Mouse (Mus musculus) heart, adult 2 months (tissue): ENCODE measurements around the gene Nkiras2. TPM values are rescaled to one million over a fixed set of nuclear protein-coding genes. Genes with fewer than 3 reads are reported as not detected.
"Not testable (repeated sequence)": the region's sequence is repeated elsewhere in the genome, so short reads cannot be mapped to it uniquely, and the experiment has no call there.

ENCODE experiments used
- DNase-seq, 2 experiments: peaks; one replicate each; pipeline ENCODE4 v3.0.0; 2021
- H3K27ac ChIP-seq: fragments of 200-600 bp; 2 replicates; pipeline ENCODE4 v1.8.1; 2022
- H3K27me3 ChIP-seq: fragments of 200-500 bp; 2 replicates; pipeline ENCODE4 v1.6.1; 2012; ENCODE audit warnings: mild to moderate bottlenecking, low read length, inconsistent platforms, mixed read lengths; ENCODE audit not compliant: control insufficient read depth, insufficient read depth
- H3K36me3 ChIP-seq: fragments of 200-500 bp; 2 replicates; pipeline ENCODE4 v1.6.1; 2012; ENCODE audit warnings: low read length, inconsistent platforms; ENCODE audit not compliant: control insufficient read depth, insufficient read depth
- H3K4me1 ChIP-seq: fragments of 200-500 bp; 2 replicates; pipeline ENCODE4 v1.6.1; 2011; ENCODE audit warnings: low read length; ENCODE audit not compliant: control insufficient read depth, insufficient read depth
- H3K4me3 ChIP-seq: fragments of 200-600 bp; 2 replicates; pipeline ENCODE4 v1.8.1; 2022
- H3K79me2 ChIP-seq: fragments of 200-500 bp; replicated peaks from 2 replicates; pipeline ENCODE4 v1.6.1; 2012; ENCODE audit warnings: mild to moderate bottlenecking, inconsistent platforms, low read length, moderate library complexity, mixed read lengths; ENCODE audit not compliant: control insufficient read depth, insufficient read depth
- H3K9ac ChIP-seq: fragments of 200-500 bp; 2 replicates; pipeline ENCODE4 v1.6.1; 2012; ENCODE audit warnings: low read depth, mild to moderate bottlenecking, control low read depth, inconsistent platforms, low read length, mixed read lengths
- CTCF ChIP-seq: fragments of 200-600 bp; IDR thresholded peaks from 2 replicates; pipeline ENCODE4 v1.8.1; 2022; ENCODE audit warnings: antibody characterized with exemption, mild to moderate bottlenecking, moderate library complexity
- EP300 ChIP-seq: fragments of 200-500 bp; IDR thresholded peaks from 2 replicates; pipeline ENCODE4 v1.6.1; 2011; ENCODE audit warnings: low read depth, low read length, control low read depth; ENCODE audit not compliant: insufficient read depth
- POLR2A ChIP-seq: fragments of 200-500 bp; IDR thresholded peaks from 2 replicates; pipeline ENCODE4 v1.6.1; 2011; ENCODE audit warnings: mild to moderate bottlenecking, low read depth, low read length, control low read depth; ENCODE audit not compliant: insufficient read depth
- WGBS: fragments of 180-500 bp; shearing (Covaris S2); methylation state at CpG from one replicate; pipeline ENCODE4 v1.1.7; 2018; 5-methylcytosine and 5-hydroxymethylcytosine counted together
- intact Hi-C: fragments of 180-260 bp; cut with DNase I; formaldehyde crosslinking; loops from one replicate; pipeline ENCODE4 v1.15.1; 2025
- polyA plus RNA-seq: library from polyadenylated mRNA; depleted of rRNA; stranded (reverse); fragments of >200 nt; gene quantifications from 2 replicates; pipeline ENCODE4 v1.2.3, GENCODE M21; 2012
- total RNA-seq, 2 experiments: library from RNA; stranded (reverse); gene quantifications; 2 replicates each; pipeline ENCODE4 v1.2.3; 2021

The Nkiras2 gene
- total and polyA plus RNA-seq, 3 experiments: 49.5 to 91.2 (median 50.3) TPM

DNA sequence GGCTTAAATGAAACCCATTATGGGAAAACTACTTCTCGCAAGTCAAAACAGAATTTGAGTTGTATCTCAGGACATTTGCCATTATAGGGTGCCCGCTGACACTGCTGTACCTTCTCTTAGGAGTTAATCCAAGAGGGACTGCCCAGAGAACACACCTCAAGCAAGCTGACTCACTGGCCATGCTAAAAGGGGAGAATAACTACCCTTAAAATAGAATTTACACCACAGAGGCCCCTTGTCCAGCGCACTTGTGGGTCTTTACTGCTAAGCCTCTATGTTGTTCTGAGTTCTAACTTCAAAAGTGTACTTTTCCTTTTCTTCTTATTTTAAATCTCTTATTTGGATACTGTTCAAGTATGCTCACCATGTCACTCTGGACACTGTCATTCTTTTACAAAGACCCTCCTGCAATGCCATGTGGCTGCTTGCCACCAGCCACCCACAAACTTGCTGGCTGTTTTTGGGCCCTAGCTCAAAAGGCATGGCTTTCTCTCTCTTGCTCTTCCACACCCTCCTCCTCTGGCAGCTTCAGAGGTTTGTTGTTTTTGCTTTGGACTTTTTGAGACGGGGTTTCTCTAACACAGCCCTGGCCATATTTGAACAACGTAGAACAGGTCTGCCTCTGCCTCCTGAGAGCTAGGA is 9.6 kb upstream of the Nkiras2 start:
- Histone ChIP-seq H3K4me1 (peaks cover 24% of the 10 kb centered on the region), H3K4me3 (no peak overlapping the region), H3K79me2 (peaks cover 2% of the 10 kb centered on the region), H3K27ac (peak overlapping the region; percentile 71), H3K27me3 (no peaks in the 10 kb centered on the region), H3K9ac (no peak overlapping the region), H3K36me3 (peaks cover 25% of the 10 kb centered on the region)
- WGBS: 61% methylated on average over 5 of the region's 5 CpGs
- DNase-seq: no peak
- intact Hi-C loops: no loop called here
- TF ChIP-seq POLR2A (no peak), EP300 (no peak), CTCF (no peak)

DNA sequence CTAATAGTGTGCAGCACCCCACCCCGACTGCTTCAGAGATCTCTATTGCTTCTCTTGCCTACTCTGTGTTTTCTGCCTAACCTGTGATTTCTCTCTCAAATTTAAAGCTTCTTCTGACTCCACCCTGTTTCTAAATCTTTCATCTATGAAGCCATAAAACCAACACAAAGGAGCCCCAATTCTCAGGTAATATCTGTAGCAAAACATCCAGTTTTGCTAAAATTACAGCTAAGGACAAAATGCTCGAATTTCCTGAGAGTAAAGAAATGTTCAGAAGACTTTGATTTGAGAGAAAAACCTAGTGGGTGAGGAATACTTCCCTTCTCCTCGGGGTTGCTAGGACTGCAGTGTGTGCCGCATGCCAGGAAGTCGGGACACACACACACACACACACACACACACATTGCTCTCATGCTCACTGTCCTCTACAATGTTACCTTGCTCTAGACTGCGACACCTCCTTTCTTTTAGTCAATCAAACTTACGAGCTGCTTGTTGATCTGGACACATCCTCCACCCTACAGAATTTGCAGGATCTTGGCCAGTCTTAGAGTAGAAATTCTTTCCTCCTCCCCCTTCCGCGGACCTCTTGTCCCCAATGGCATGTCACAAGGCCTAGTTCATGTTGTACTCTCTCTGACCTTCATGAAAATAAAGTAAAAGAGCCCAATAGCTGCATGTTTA is 8.9 kb upstream of the Nkiras2 start:
- intact Hi-C loops: no loop called here
- H3K36me3 ChIP-seq: peaks cover 25% of the 10 kb centered on the region
- peak overlapping the region; percentile 71 for H3K27ac ChIP-seq
- WGBS: 19% methylated on average over 9 of the region's 9 CpGs
- H3K4me3 ChIP-seq: no peak overlapping the region; the same call in 1 of the 2 replicates
- DNase-seq: peak in 1 of 2 experiments; percentile 38
- TF ChIP-seq POLR2A: peak; percentile 47; the same call in 1 of the 2 replicates
- 0 out of 2 replicates have a peak, but pooled peaks have one; percentile 31 for TF ChIP-seq EP300
- TF ChIP-seq CTCF: no peak
- H3K79me2 ChIP-seq: peaks cover 2% of the 10 kb centered on the region
- no peaks in the 10 kb centered on the region for H3K27me3 ChIP-seq
- H3K4me1 ChIP-seq: peaks cover 24% of the 10 kb centered on the region
- peak overlapping the region; percentile 32; the same call in 1 of the 2 replicates for H3K9ac ChIP-seq

DNA sequence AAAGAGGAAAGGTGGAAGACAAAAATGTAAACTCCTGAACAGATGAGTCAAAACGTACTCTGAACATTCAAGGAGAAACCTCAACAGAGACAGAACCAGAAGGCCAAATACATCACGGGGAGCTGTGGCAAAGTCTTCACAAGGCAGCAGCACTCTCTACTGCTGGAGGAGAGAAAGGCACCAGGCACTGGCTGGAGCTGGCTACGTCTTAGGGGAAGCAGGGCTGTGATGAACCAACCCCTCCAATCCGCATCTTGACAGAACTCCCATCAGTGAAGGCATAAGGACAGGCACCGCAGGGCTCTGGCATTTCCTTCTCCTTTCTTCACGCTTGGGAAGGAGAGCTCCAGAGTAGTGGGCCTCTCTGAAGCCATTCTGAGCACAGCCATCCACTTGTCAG is 7.4 kb upstream of the Nkiras2 start:
- TF ChIP-seq CTCF: peak; percentile 34
- no peak for TF ChIP-seq POLR2A
- no peak for TF ChIP-seq EP300
- peaks cover 24% of the 10 kb centered on the region for H3K4me1 ChIP-seq

DNA sequence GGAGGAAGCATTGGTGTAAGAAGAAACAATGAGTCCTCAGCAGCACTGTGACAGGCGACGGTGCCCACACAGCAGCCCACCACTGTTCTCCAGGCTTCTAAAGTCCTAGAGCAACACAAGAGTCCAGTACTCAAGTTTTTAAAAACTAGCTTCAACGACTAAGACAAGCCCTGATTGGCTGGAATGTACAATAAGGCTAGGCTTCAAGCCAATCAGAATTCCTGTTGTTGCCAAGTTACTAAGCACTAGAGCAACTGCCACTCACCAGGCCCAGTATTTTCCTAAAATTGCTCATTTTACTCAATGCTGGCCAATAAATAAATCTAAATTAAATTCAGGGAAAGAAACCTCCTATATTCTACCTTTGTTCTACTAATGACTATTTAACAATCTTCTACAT is 5.8 kb upstream of the Nkiras2 start:
- peaks cover 27% of the 10 kb centered on the region for H3K4me1 ChIP-seq
- TF ChIP-seq EP300 (no peak), POLR2A (no peak), CTCF (no peak)
- WGBS: 63% methylated on average over 3 of the region's 3 CpGs
- no peak overlapping the region for H3K4me3 ChIP-seq
- no peak overlapping the region for H3K27ac ChIP-seq
- no peak overlapping the region for H3K9ac ChIP-seq
- H3K79me2 ChIP-seq: peaks cover 8% of the 10 kb centered on the region
- peaks cover 24% of the 10 kb centered on the region for H3K36me3 ChIP-seq
- DNase-seq: no peak
- intact Hi-C loops: no loop called here
- no peaks in the 10 kb centered on the region for H3K27me3 ChIP-seq

More for the DNA sequence above, 7.4 kb upstream of the Nkiras2 start:
- peaks cover 25% of the 10 kb centered on the region for H3K36me3 ChIP-seq
- H3K9ac ChIP-seq: no peak overlapping the region
- H3K27me3 ChIP-seq: no peaks in the 10 kb centered on the region
- H3K4me3 ChIP-seq: no peak overlapping the region
- 68% methylated on average over 6 of the region's 6 CpGs for whole genome bisulfite sequencing
- H3K27ac ChIP-seq: no peak overlapping the region
- intact Hi-C loops: no loop called here
- H3K79me2 ChIP-seq: peaks cover 6% of the 10 kb centered on the region
- DNase-seq: no peak

DNA sequence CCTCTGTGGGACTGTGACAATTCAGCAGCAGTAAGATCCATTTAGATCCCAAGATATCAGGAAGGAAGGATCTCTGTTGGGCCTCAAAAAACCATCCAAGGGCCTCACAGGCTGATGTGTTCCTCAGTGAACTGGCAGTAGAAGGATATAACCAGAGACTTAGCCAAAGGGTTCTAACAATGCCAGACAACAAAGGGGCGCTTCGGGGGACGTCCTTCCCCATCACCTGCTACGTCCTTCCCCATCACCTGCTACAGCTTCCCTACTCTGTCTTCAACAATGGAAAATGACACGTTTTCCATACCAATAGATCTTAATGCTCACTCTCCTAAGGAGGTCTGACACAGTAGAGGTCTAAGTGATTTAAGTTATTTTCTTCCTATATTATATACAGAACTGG is 2.7 kb upstream of the Nkiras2 start:
- DNase-seq: no peak
- WGBS: 81% methylated on average over 5 of the region's 5 CpGs
- H3K36me3 ChIP-seq: peaks cover 2% of the 10 kb centered on the region; the same call in 1 of the 2 replicates
- H3K79me2 ChIP-seq: peaks cover 8% of the 10 kb centered on the region
- H3K4me1 ChIP-seq: peaks cover 9% of the 10 kb centered on the region
- TF ChIP-seq POLR2A (no peak), EP300 (no peak), CTCF (no peak)
- no peak overlapping the region for H3K4me3 ChIP-seq
- no peak overlapping the region for H3K27ac ChIP-seq
- intact Hi-C loops: no loop called here
- no peak overlapping the region for H3K9ac ChIP-seq
- H3K27me3 ChIP-seq: no peaks in the 10 kb centered on the region

DNA sequence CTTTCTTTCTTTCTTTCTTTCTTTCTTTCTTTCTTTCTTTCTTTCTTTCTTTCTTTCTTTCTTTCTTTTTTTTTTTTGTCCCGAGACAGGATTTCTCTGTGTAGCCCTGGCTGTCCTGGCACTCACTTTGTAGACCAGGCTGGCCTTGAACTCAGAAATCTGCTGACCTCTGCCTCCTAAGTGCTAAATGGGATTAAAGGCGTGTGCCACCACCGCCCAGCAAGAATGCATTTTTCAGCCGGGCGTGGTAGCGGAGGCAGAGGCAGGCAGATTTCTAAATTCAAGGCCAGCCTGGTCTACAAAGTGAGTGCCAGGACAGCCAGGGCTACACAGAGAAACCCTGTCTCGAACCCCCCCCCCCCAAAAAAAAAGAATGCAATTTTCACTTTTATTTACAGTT is 2.2 kb upstream of the Nkiras2 start:
- H3K9ac ChIP-seq, H3K36me3 ChIP-seq, DNase-seq, intact Hi-C loops, H3K27me3 ChIP-seq, H3K4me3 ChIP-seq, H3K79me2 ChIP-seq, H3K27ac ChIP-seq, H3K4me1 ChIP-seq: not testable (repeated sequence)
- 90% methylated on average over 7 of the region's 7 CpGs for WGBS
